Comparison of ENCODE assay signal across 21 mouse cellular contexts in the genomic region with DNA sequence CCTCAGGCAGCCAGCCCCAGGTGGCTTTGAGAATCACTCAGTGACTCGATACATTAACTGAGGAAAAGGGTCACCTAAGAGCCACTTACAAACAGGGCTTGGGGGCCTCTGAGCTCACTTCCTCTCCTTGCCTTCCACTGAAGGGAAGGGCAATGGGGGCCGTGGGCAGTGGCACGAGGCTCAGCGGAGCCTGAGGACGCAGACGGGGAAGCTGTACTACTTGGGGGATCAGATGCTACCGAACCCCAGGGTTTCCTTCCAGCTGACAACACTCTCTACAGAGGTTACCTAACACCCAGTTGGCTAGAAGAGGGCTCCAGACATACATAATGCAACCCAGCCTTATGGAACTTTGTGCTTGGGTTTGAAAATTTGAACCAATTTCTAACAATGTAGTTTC.
DNase-seq lines count a peak whose midpoint lies in the region; ATAC-seq lines count a peak whose summit lies in the region.
"Had no signal": no experiment of that assay in that cellular context is flagged by ENCODE, and none has a peak within 500 bp of the region (broad histone marks: within the 10 kb centered on the region; RNA-seq: fewer than 3 reads in every experiment).

No protein-coding gene starts in this region.

- 0 out of 2 replicates have a peak, but pooled peaks have one; percentile 19 for ATAC-seq in erythroid progenitor cell, adult 5-6 weeks (replicated peaks; ENCODE audit: low FRiP score, poor library complexity, severe bottlenecking)
- peak; percentile 50 for ATAC-seq in megakaryocyte progenitor cell, adult 5-6 weeks (replicated peaks; ENCODE audit: poor library complexity)
- no peak for ATAC-seq in inflammation-experienced regulatory T-cells, adult 6 months
- ATAC-seq: CD4-positive, CD25-positive, alpha-beta regulatory T cell, adult 4 months; forebrain, embryonic 13.5 days; forebrain, embryonic 15.5 days; forebrain, postnatal 0 days; Patski had no signal

- DNase-seq in embryo, embryonic 11 days, result peak; percentile 12
- no peak for DNase-seq in embryo, embryonic 10 days (ENCODE audit: low spot score)
- DNase-seq in layer of hippocampus, adult 9-10 months (ENCODE audit: low spot score), result no peak
- DNase-seq: adrenal gland, adult 2 months; adrenal gland, postnatal 10 days; adrenal gland, postnatal 25 days; B cell, adult 2 months; cerebellum, adult 11 months; cerebellum, adult 18-20 months; cerebellum, adult 8-10 months; cerebellum, adult 9-11 months; cerebellum, postnatal 14 days; cerebellum, postnatal 36 days; forebrain, postnatal 0 days had no signal
